Mouse (Mus musculus): ENCODE measurements at regions not wholly inside any gene's neighbourhood (a gene's known extent, or its start where the extent isn't known, plus 50 kb on each side); places are given as distances from the start of the nearest gene placed in this dataset.

GRCm38 (mm10) chr3:83553858-83554257, 212.3 kb upstream of the Sfrp2 start:
- TF ChIP-seq CTCF (IDR thresholded peaks at IDR 0.05; ENCODE audit: extremely low read depth, insufficient read depth, insufficient read length, insufficient replicate concordance) (no peak), POLR2A (IDR thresholded peaks at IDR 0.05; ENCODE audit: low read depth, low read length) (no peak)

All from spleen, adult 2 months (tissue).